Mouse (Mus musculus) midbrain, embryonic 12.5 days (tissue): ENCODE data around the gene Neurl3. TPM values are rescaled to one million over a fixed set of nuclear protein-coding genes. Genes with fewer than 3 reads are reported as not detected.

Experiments
- ATAC-seq: fragments of 200-750 bp; cut with Nextera tagmentation; 2 replicates; pipeline ENCODE4 v1.8.0; 2017; ENCODE audit warnings: low read depth, moderate TSS enrichment, moderate library complexity; ENCODE audit not compliant: low FRiP score
- H3K27ac ChIP-seq: fragments of 300-500 bp; sonication (generic); replicated peaks from 2 replicates; pipeline ENCODE4 v1.5.1; 2016; ENCODE audit warnings: mild to moderate bottlenecking
- H3K27me3 ChIP-seq: fragments of 300-500 bp; sonication (generic); 2 replicates; pipeline ENCODE4 v1.6.1; 2016; ENCODE audit warnings: mild to moderate bottlenecking
- H3K36me3 ChIP-seq: fragments of 300-500 bp; sonication (generic); 2 replicates; pipeline ENCODE4 v1.6.1; 2016
- H3K4me1 ChIP-seq: fragments of 300-500 bp; sonication (generic); 2 replicates; pipeline ENCODE4 v1.6.1; 2016
- H3K4me2 ChIP-seq: fragments of 300-500 bp; sonication (generic); replicated peaks from 2 replicates; pipeline ENCODE4 v1.6.1; 2016; ENCODE audit warnings: mild to moderate bottlenecking, moderate library complexity
- H3K4me3 ChIP-seq: fragments of 300-500 bp; sonication (generic); 2 replicates; pipeline ENCODE4 v1.5.1; 2016; ENCODE audit warnings: mild to moderate bottlenecking
- H3K9ac ChIP-seq: fragments of 300-500 bp; sonication (generic); replicated peaks from 2 replicates; pipeline ENCODE4 v1.6.1; 2016; ENCODE audit warnings: mild to moderate bottlenecking, moderate library complexity
- H3K9me3 ChIP-seq: fragments of 300-500 bp; sonication (generic); 2 replicates; pipeline ENCODE4 v1.6.1; 2016; ENCODE audit warnings: mild to moderate bottlenecking
- WGBS: fragments of 180-500 bp; shearing (Covaris S2); methylation state at CpG from one replicate; pipeline ENCODE4 v1.1.7; 2016; 5-methylcytosine and 5-hydroxymethylcytosine counted together
- polyA plus RNA-seq: library from polyadenylated mRNA; unstranded; fragments of >200 nt; fragmentation: Nextera tagmentation; extraction: Ambion mirVana; gene quantifications from 2 replicates; pipeline ENCODE4 v1.2.1, GENCODE M21; 2016

Gene Neurl3
- polyA plus RNA-seq, 1 experiment from 2014 or later, result 0.31 TPM

- Histone ChIP-seq H3K4me3 (no peak overlapping the region), H3K4me1 (peaks cover 26% of the 10 kb centered on the region), H3K9me3 (no peaks in the 10 kb centered on the region), H3K27ac (no peak overlapping the region), H3K27me3 (peaks cover 45% of the 10 kb centered on the region), H3K4me2 (0 out of 2 replicates have a peak overlapping the region, but pooled peaks have one; percentile 75), H3K36me3 (no peaks in the 10 kb centered on the region), H3K9ac (no peak overlapping the region)
- ATAC-seq, result peak; percentile 20; the same call in 1 of the 2 replicates
- WGBS, result 68% methylated on average over 7 of the region's 7 CpGs
These were observed 32.6 kb upstream of the Neurl3 start for GRCm38 (mm10) chr1:36307121-36307494.

GRCm38 (mm10) chr1:36306120-36306519 is 31.6 kb upstream of the Neurl3 start:
- Histone ChIP-seq H3K36me3 (no peaks in the 10 kb centered on the region), H3K4me2 (no peak overlapping the region), H3K9ac (no peak overlapping the region), H3K4me3 (no peak overlapping the region), H3K27ac (no peak overlapping the region), H3K27me3 (peaks cover 50% of the 10 kb centered on the region), H3K9me3 (no peaks in the 10 kb centered on the region), H3K4me1 (peaks cover 26% of the 10 kb centered on the region)
- ATAC-seq, result no peak
- 77% methylated on average over 6 of the region's 6 CpGs for WGBS

GRCm38 (mm10) chr1:36304764-36305163 is 30.3 kb upstream of the Neurl3 start:
- no peak for ATAC-seq
- no peak overlapping the region for H3K9ac ChIP-seq
- peaks cover 57% of the 10 kb centered on the region for H3K27me3 ChIP-seq

GRCm38 (mm10) chr1:36303381-36304320 is 29.2 kb upstream of the Neurl3 start:
- peak overlapping the region; percentile 62 for H3K4me2 ChIP-seq
- peaks cover 12% of the 10 kb centered on the region for H3K4me1 ChIP-seq
- no peak overlapping the region; the same call in 1 of the 2 replicates for H3K9ac ChIP-seq
- peak; percentile 44 for ATAC-seq
- peaks cover 46% of the 10 kb centered on the region for H3K27me3 ChIP-seq
- no peak overlapping the region for H3K27ac ChIP-seq
- H3K4me3 ChIP-seq, result peak overlapping the region; percentile 37
- no peaks in the 10 kb centered on the region for H3K36me3 ChIP-seq
- H3K9me3 ChIP-seq, result no peaks in the 10 kb centered on the region
- 10% methylated on average over 29 of the region's 30 CpGs for WGBS

More at GRCm38 (mm10) chr1:36304764-36305163, 30.3 kb upstream of the Neurl3 start:
- Histone ChIP-seq H3K36me3 (no peaks in the 10 kb centered on the region), H3K27ac (no peak overlapping the region), H3K4me1 (peaks cover 24% of the 10 kb centered on the region), H3K4me3 (no peak overlapping the region), H3K4me2 (no peak overlapping the region), H3K9me3 (no peaks in the 10 kb centered on the region)
- 76% methylated on average over 7 of the region's 7 CpGs for WGBS

- Histone ChIP-seq H3K4me1 (peaks cover 6% of the 10 kb centered on the region; the same call in 1 of the 2 replicates), H3K4me3 (peak overlapping the region; percentile 37), H3K27ac (no peak overlapping the region), H3K9me3 (no peaks in the 10 kb centered on the region), H3K27me3 (peaks cover 45% of the 10 kb centered on the region), H3K4me2 (peak overlapping the region; percentile 62), H3K36me3 (no peaks in the 10 kb centered on the region), H3K9ac (no peak overlapping the region; the same call in 1 of the 2 replicates)
- ATAC-seq, result no peak
- WGBS, result 22% methylated on average over 8 of the region's 9 CpGs
These were observed 28.5 kb upstream of the Neurl3 start for GRCm38 (mm10) chr1:36302957-36303356.

GRCm38 (mm10) chr1:36302273-36302672 is 27.8 kb upstream of the Neurl3 start:
- H3K27me3 ChIP-seq, result peaks cover 51% of the 10 kb centered on the region
- no peaks in the 10 kb centered on the region for H3K9me3 ChIP-seq
- whole genome bisulfite sequencing, result 77% methylated on average over 8 of the region's 8 CpGs
- H3K4me1 ChIP-seq, result peaks cover 5% of the 10 kb centered on the region; the same call in 1 of the 2 replicates
- ATAC-seq, result no peak
- no peak overlapping the region for H3K27ac ChIP-seq
- H3K36me3 ChIP-seq, result no peaks in the 10 kb centered on the region
- H3K9ac ChIP-seq, result no peak overlapping the region
- no peak overlapping the region for H3K4me2 ChIP-seq
- no peak overlapping the region for H3K4me3 ChIP-seq

- peaks cover 54% of the 10 kb centered on the region for H3K27me3 ChIP-seq
These were observed 26.0 kb upstream of the Neurl3 start for GRCm38 (mm10) chr1:36300486-36300885.

GRCm38 (mm10) chr1:36299676-36300075 is 25.2 kb upstream of the Neurl3 start:
- Histone ChIP-seq H3K27me3 (peaks cover 50% of the 10 kb centered on the region), H3K4me1 (peaks cover 5% of the 10 kb centered on the region; the same call in 1 of the 2 replicates), H3K27ac (no peak overlapping the region), H3K4me3 (no peak overlapping the region), H3K9ac (no peak overlapping the region), H3K36me3 (no peaks in the 10 kb centered on the region), H3K9me3 (no peaks in the 10 kb centered on the region), H3K4me2 (no peak overlapping the region)
- 78% methylated on average over 2 of the region's 2 CpGs for WGBS
- ATAC-seq, result no peak

More at GRCm38 (mm10) chr1:36300486-36300885, 26.0 kb upstream of the Neurl3 start:
- Histone ChIP-seq H3K4me3 (no peak overlapping the region), H3K9ac (no peak overlapping the region; the same call in 1 of the 2 replicates), H3K9me3 (no peaks in the 10 kb centered on the region), H3K4me1 (peaks cover 5% of the 10 kb centered on the region; the same call in 1 of the 2 replicates), H3K36me3 (no peaks in the 10 kb centered on the region), H3K27ac (no peak overlapping the region), H3K4me2 (no peak overlapping the region)
- 91% methylated on average over 6 of the region's 6 CpGs for WGBS
- ATAC-seq, result no peak

GRCm38 (mm10) chr1:36299126-36299525 is 24.6 kb upstream of the Neurl3 start:
- no peak for ATAC-seq
- peaks cover 5% of the 10 kb centered on the region; the same call in 1 of the 2 replicates for H3K4me1 ChIP-seq
- H3K36me3 ChIP-seq, result no peaks in the 10 kb centered on the region
- no peaks in the 10 kb centered on the region for H3K9me3 ChIP-seq
- no peak overlapping the region for H3K4me2 ChIP-seq
- H3K27ac ChIP-seq, result no peak overlapping the region
- no peak overlapping the region for H3K9ac ChIP-seq
- WGBS, result 29% methylated on average over 13 of the region's 13 CpGs
- no peak overlapping the region for H3K4me3 ChIP-seq
- H3K27me3 ChIP-seq, result peaks cover 45% of the 10 kb centered on the region

GRCm38 (mm10) chr1:36298107-36298506 is 23.6 kb upstream of the Neurl3 start:
- H3K27ac ChIP-seq, result no peak overlapping the region
- no peaks in the 10 kb centered on the region for H3K9me3 ChIP-seq
- WGBS, result 77% methylated on average over 4 of the region's 4 CpGs
- H3K4me2 ChIP-seq, result no peak overlapping the region
- H3K4me1 ChIP-seq, result peaks cover 3% of the 10 kb centered on the region; the same call in 1 of the 2 replicates
- no peak for ATAC-seq
- no peak overlapping the region for H3K9ac ChIP-seq
- no peaks in the 10 kb centered on the region for H3K36me3 ChIP-seq
- H3K27me3 ChIP-seq, result peaks cover 39% of the 10 kb centered on the region
- H3K4me3 ChIP-seq, result no peak overlapping the region

- H3K27me3 ChIP-seq, result peaks cover 29% of the 10 kb centered on the region
- no peaks in the 10 kb centered on the region for H3K9me3 ChIP-seq
- H3K4me1 ChIP-seq, result no peaks in the 10 kb centered on the region
- no peak overlapping the region for H3K9ac ChIP-seq
- H3K4me2 ChIP-seq, result no peak overlapping the region
- WGBS, result 77% methylated on average over 9 of the region's 9 CpGs
- H3K36me3 ChIP-seq, result no peaks in the 10 kb centered on the region
- no peak for ATAC-seq
- H3K27ac ChIP-seq, result no peak overlapping the region
- no peak overlapping the region for H3K4me3 ChIP-seq
These were observed 22.1 kb upstream of the Neurl3 start for GRCm38 (mm10) chr1:36296466-36297149.

GRCm38 (mm10) chr1:36294402-36294801 is 19.9 kb upstream of the Neurl3 start:
- Histone ChIP-seq H3K4me1 (no peaks in the 10 kb centered on the region), H3K27me3 (peaks cover 16% of the 10 kb centered on the region; the same call in 1 of the 2 replicates), H3K4me2 (no peak overlapping the region), H3K4me3 (no peak overlapping the region), H3K9ac (no peak overlapping the region), H3K27ac (no peak overlapping the region), H3K9me3 (no peaks in the 10 kb centered on the region), H3K36me3 (no peaks in the 10 kb centered on the region)
- 89% methylated on average over 3 of the region's 3 CpGs for WGBS
- no peak for ATAC-seq
